Mouse (Mus musculus) neural tube, embryonic 14.5 days (tissue): ENCODE measurements around the gene Kcna2. TPM values are rescaled to one million over a fixed set of nuclear protein-coding genes. Genes with fewer than 3 reads are reported as not detected.

Source experiments
- ATAC-seq: fragments of 200-750 bp; cut with Nextera tagmentation; 2 replicates; pipeline ENCODE4 v1.8.0; 2017; ENCODE audit warnings: low read depth, mild to moderate bottlenecking, moderate TSS enrichment, moderate library complexity
- H3K27ac ChIP-seq: fragments of 300-500 bp; sonication (generic); 2 replicates; pipeline ENCODE4 v1.5.1; 2014; ENCODE audit warnings: low read depth, mild to moderate bottlenecking, control low read depth, low read length, moderate library complexity, mixed read lengths
- H3K27me3 ChIP-seq: fragments of 300-500 bp; sonication (generic); 2 replicates; pipeline ENCODE4 v1.6.1; 2014; ENCODE audit warnings: low read length; ENCODE audit not compliant: control insufficient read depth, insufficient read depth
- H3K36me3 ChIP-seq: fragments of 300-500 bp; sonication (generic); 2 replicates; pipeline ENCODE4 v1.6.1; 2014; ENCODE audit warnings: low read length, mixed read lengths; ENCODE audit not compliant: control insufficient read depth, insufficient read depth
- H3K4me1 ChIP-seq: fragments of 300-500 bp; sonication (generic); 2 replicates; pipeline ENCODE4 v1.6.1; 2014; ENCODE audit warnings: low read length; ENCODE audit not compliant: control insufficient read depth, insufficient read depth
- H3K4me2 ChIP-seq: fragments of 300-500 bp; sonication (generic); 2 replicates; pipeline ENCODE4 v1.6.1; 2014; ENCODE audit warnings: mild to moderate bottlenecking, low read depth, low read length, control low read depth
- H3K4me3 ChIP-seq: fragments of 300-500 bp; sonication (generic); 2 replicates; pipeline ENCODE4 v1.5.1; 2014; ENCODE audit warnings: low read depth, low read length, control low read depth, mixed read lengths
- H3K9ac ChIP-seq: fragments of 300-500 bp; sonication (generic); replicated peaks from 2 replicates; pipeline ENCODE4 v1.6.1; 2014; ENCODE audit warnings: low read depth, mild to moderate bottlenecking, control low read depth, low read length, mixed read lengths
- H3K9me3 ChIP-seq: fragments of 300-500 bp; sonication (generic); 2 replicates; pipeline ENCODE4 v1.6.1; 2016; ENCODE audit warnings: low read length; ENCODE audit not compliant: control insufficient read depth
- WGBS: fragments of 180-500 bp; shearing (Covaris S2); extraction: QIAGEN DNeasy Blood & Tissue Kit; methylation state at CpG from one replicate; pipeline ENCODE4 v1.1.7; 2014; 5-methylcytosine and 5-hydroxymethylcytosine counted together
- polyA plus RNA-seq: library from polyadenylated mRNA; unstranded; fragments of >200 nt; fragmentation: Nextera tagmentation; extraction: Ambion mirVana; gene quantifications from 2 replicates; pipeline ENCODE4 v1.2.1, GENCODE M21; 2014

Kcna2 gene
- polyA plus RNA-seq, 1 experiment from 2014 or later = 2.0 TPM

- no peak overlapping the region for H3K27ac ChIP-seq
- no peaks in the 10 kb centered on the region for H3K27me3 ChIP-seq
- no peak overlapping the region for H3K9ac ChIP-seq
- no peak overlapping the region for H3K4me2 ChIP-seq
- H3K4me3 ChIP-seq = no peak overlapping the region
- H3K9me3 ChIP-seq = no peaks in the 10 kb centered on the region
- 87% methylated on average over 11 of the region's 11 CpGs for WGBS
- no peaks in the 10 kb centered on the region for H3K36me3 ChIP-seq
- peaks cover 9% of the 10 kb centered on the region; the same call in 1 of the 2 replicates for H3K4me1 ChIP-seq
- no peak for ATAC-seq
Observed at GRCm38 (mm10) chr3:107153772-107154655, 53.1 kb downstream of the Kcna2 start.

GRCm38 (mm10) chr3:107158856-107159255 lies 57.9 kb downstream of the Kcna2 start:
- H3K9me3 ChIP-seq = no peaks in the 10 kb centered on the region
- no peak for ATAC-seq
- no peaks in the 10 kb centered on the region for H3K36me3 ChIP-seq
- WGBS = 74% methylated on average over 7 of the region's 7 CpGs
- no peaks in the 10 kb centered on the region for H3K27me3 ChIP-seq
- H3K4me3 ChIP-seq = no peak overlapping the region
- peaks cover 3% of the 10 kb centered on the region; the same call in 1 of the 2 replicates for H3K4me1 ChIP-seq
- H3K27ac ChIP-seq = no peak overlapping the region
- H3K9ac ChIP-seq = no peak overlapping the region
- no peak overlapping the region for H3K4me2 ChIP-seq

- no peak overlapping the region for H3K9ac ChIP-seq
- ATAC-seq = peak; percentile 26; the same call in 1 of the 2 replicates
- WGBS = 76% methylated on average over 3 of the region's 3 CpGs
Observed at GRCm38 (mm10) chr3:107159418-107159817, 58.5 kb downstream of the Kcna2 start.

GRCm38 (mm10) chr3:107159859-107160324 lies 58.9 kb downstream of the Kcna2 start:
- ATAC-seq = peak; percentile 66; the same call in 1 of the 2 replicates
- Histone ChIP-seq H3K4me3 (peak overlapping the region; percentile 19; the same call in 1 of the 2 replicates), H3K4me2 (peak overlapping the region; percentile 40), H3K27ac (no peak overlapping the region), H3K9me3 (no peaks in the 10 kb centered on the region), H3K4me1 (peaks cover 3% of the 10 kb centered on the region; the same call in 1 of the 2 replicates), H3K9ac (peak overlapping the region; percentile 28; the same call in 1 of the 2 replicates), H3K36me3 (no peaks in the 10 kb centered on the region), H3K27me3 (no peaks in the 10 kb centered on the region)
- WGBS = 3% methylated on average over 17 of the region's 17 CpGs

More at GRCm38 (mm10) chr3:107159418-107159817, 58.5 kb downstream of the Kcna2 start:
- H3K9me3 ChIP-seq = no peaks in the 10 kb centered on the region
- peaks cover 3% of the 10 kb centered on the region; the same call in 1 of the 2 replicates for H3K4me1 ChIP-seq
- H3K27ac ChIP-seq = no peak overlapping the region
- H3K4me3 ChIP-seq = no peak overlapping the region; the same call in 1 of the 2 replicates
- peak overlapping the region; percentile 40 for H3K4me2 ChIP-seq
- H3K36me3 ChIP-seq = no peaks in the 10 kb centered on the region
- no peaks in the 10 kb centered on the region for H3K27me3 ChIP-seq

DNA sequence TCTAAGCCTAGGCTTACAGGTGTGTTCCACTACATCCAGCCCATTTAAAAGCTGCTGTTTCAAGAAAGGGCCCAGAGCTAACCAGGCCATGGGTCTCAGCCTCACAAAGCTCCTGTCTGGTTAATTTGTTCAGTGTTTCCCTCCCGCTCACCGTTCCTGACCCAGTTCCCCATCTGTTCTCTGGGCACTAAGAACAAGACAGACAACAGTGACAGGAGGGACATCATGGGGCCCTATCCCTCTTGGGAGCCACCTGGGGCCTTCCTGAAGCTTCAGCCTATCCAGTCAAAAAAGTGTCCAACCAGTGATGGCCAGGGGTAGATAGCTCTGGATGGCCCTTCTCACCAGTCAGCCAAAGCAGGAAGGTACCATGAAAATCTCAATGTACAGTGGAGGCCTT lies 61.8 kb downstream of the Kcna2 start:
- no peak for ATAC-seq
- no peaks in the 10 kb centered on the region for H3K9me3 ChIP-seq
- no peak overlapping the region for H3K9ac ChIP-seq
- no peak overlapping the region for H3K4me2 ChIP-seq
- H3K27ac ChIP-seq = no peak overlapping the region
- no peak overlapping the region for H3K4me3 ChIP-seq
- no peaks in the 10 kb centered on the region for H3K27me3 ChIP-seq
- 70% methylated on average over 2 of the region's 2 CpGs for WGBS
- H3K36me3 ChIP-seq = no peaks in the 10 kb centered on the region
- peaks cover 3% of the 10 kb centered on the region; the same call in 1 of the 2 replicates for H3K4me1 ChIP-seq

Other genes starting within 250 kb of the Kcna2 start
- 7.2 and 10.3 TPM in 2 replicates for gene Kcna3, start 65.0 kb upstream of the Kcna2 start, polyA plus RNA-seq
- gene Kcna10, start 81.9 kb downstream of the Kcna2 start, polyA plus RNA-seq = not detected in 2 replicates
- 0.39 and 0.86 TPM in 2 replicates for gene Cym, start 120.6 kb downstream of the Kcna2 start, polyA plus RNA-seq
- gene A630076J17Rik, start 129.5 kb downstream of the Kcna2 start, polyA plus RNA-seq = not detected in 2 replicates
- gene Prok1, start 138.6 kb downstream of the Kcna2 start, polyA plus RNA-seq = 0.08 and 0.14 TPM in 2 replicates
- 200 and 204 TPM in 2 replicates for gene Lamtor5, start 177.7 kb downstream of the Kcna2 start, polyA plus RNA-seq
- gene Slc16a4, start 190.1 kb downstream of the Kcna2 start, polyA plus RNA-seq = 1.9 and 2.6 TPM in 2 replicates
- gene Rbm15, start 232.5 kb downstream of the Kcna2 start, polyA plus RNA-seq = 7.8 and 9.0 TPM in 2 replicates